Comparison of ENCODE assay signal across 18 mouse cellular contexts in genomic region chr5:100566798-100567197, GRCm38 (mm10). TPM values are rescaled to one million over a fixed set of nuclear protein-coding genes. Genes with fewer than 3 reads are reported as not detected.
DNase-seq lines count a peak whose midpoint lies in the region; ATAC-seq and TF ChIP-seq lines count a peak whose summit lies in the region.
"Had no signal": no experiment of that assay in that cellular context is flagged by ENCODE, and none has a peak within 500 bp of the region (broad histone marks: within the 10 kb centered on the region; RNA-seq: fewer than 3 reads in every experiment).

No protein-coding gene starts in this region.

- peaks cover 24% of the 10 kb centered on the region for H3K4me1 ChIP-seq in lung, embryonic 15.5 days
- H3K4me1 ChIP-seq in kidney, adult 2 months (ENCODE audit: control insufficient read depth, insufficient read depth, low read length): peaks cover 6% of the 10 kb centered on the region; the same call in 1 of the 2 replicates
- peaks cover 27% of the 10 kb centered on the region for H3K4me1 ChIP-seq in liver, embryonic 15.5 days (replicated peaks)
- peaks cover 27% of the 10 kb centered on the region for H3K4me1 ChIP-seq in stomach, embryonic 16.5 days (ENCODE audit: control insufficient read depth, insufficient read depth, low read length)
- H3K4me1 ChIP-seq in limb, embryonic 10.5 days: peaks cover 4% of the 10 kb centered on the region; the same call in 1 of the 2 replicates
- H3K4me1 ChIP-seq: embryonic facial prominence, embryonic 13.5 days; forebrain, embryonic 13.5 days; midbrain, embryonic 12.5 days had no signal

- H3K4me3 ChIP-seq in lung, embryonic 15.5 days: no peak overlapping the region
- no peak overlapping the region for H3K4me3 ChIP-seq in kidney, adult 2 months (ENCODE audit: insufficient read depth, low read depth, low read length)
- H3K4me3 ChIP-seq in liver, embryonic 15.5 days (replicated peaks): 0 out of 2 replicates have a peak overlapping the region, but pooled peaks have one; percentile 1
- no peak overlapping the region for H3K4me3 ChIP-seq in stomach, embryonic 16.5 days (replicated peaks; ENCODE audit: low read length)
- H3K4me3 ChIP-seq in limb, embryonic 10.5 days: no peak overlapping the region
- H3K4me3 ChIP-seq: embryonic facial prominence, embryonic 13.5 days; forebrain, embryonic 13.5 days; left cerebral cortex, adult 2 months; limb, embryonic 15.5 days; midbrain, embryonic 12.5 days had no signal

- TF ChIP-seq POLR2A in kidney, adult 2 months (IDR thresholded peaks at IDR 0.05; ENCODE audit: low read depth, low read length): no peak

- peak overlapping the region; percentile 33; the same call in 1 of the 2 replicates for H3K4me2 ChIP-seq in lung, embryonic 15.5 days
- peak overlapping the region; percentile 29 for H3K4me2 ChIP-seq in liver, embryonic 15.5 days
- peak overlapping the region; percentile 29; the same call in 1 of the 2 replicates for H3K4me2 ChIP-seq in stomach, embryonic 16.5 days (ENCODE audit: low read depth, low read length)
- H3K4me2 ChIP-seq: embryonic facial prominence, embryonic 13.5 days; forebrain, embryonic 13.5 days; limb, embryonic 15.5 days; midbrain, embryonic 12.5 days had no signal

- no peaks in the 10 kb centered on the region for H3K9me3 ChIP-seq in lung, embryonic 15.5 days
- H3K9me3 ChIP-seq in liver, embryonic 15.5 days (replicated peaks): no peaks in the 10 kb centered on the region
- no peaks in the 10 kb centered on the region for H3K9me3 ChIP-seq in stomach, embryonic 16.5 days (replicated peaks; ENCODE audit: control insufficient read depth, low read length)
- no peaks in the 10 kb centered on the region for H3K9me3 ChIP-seq in limb, embryonic 10.5 days (replicated peaks)
- H3K9me3 ChIP-seq: embryonic facial prominence, embryonic 13.5 days; forebrain, embryonic 13.5 days; limb, embryonic 15.5 days; midbrain, embryonic 12.5 days had no signal

- H3K27ac ChIP-seq in lung, embryonic 15.5 days: 0 out of 2 replicates have a peak overlapping the region, but pooled peaks have one; percentile 36
- H3K27ac ChIP-seq in kidney, adult 2 months (ENCODE audit: insufficient read depth, low read depth, low read length): peak overlapping the region; percentile 82
- peak overlapping the region; percentile 16 for H3K27ac ChIP-seq in liver, embryonic 15.5 days (replicated peaks)
- peak overlapping the region; percentile 53 for H3K27ac ChIP-seq in stomach, embryonic 16.5 days (ENCODE audit: low read length)
- H3K27ac ChIP-seq in limb, embryonic 10.5 days: no peak overlapping the region
- H3K27ac ChIP-seq: embryonic facial prominence, embryonic 13.5 days; forebrain, embryonic 13.5 days; left cerebral cortex, adult 2 months; limb, embryonic 15.5 days; midbrain, embryonic 12.5 days had no signal

- H3K36me3 ChIP-seq in lung, embryonic 15.5 days: no peaks in the 10 kb centered on the region
- H3K36me3 ChIP-seq in kidney, adult 2 months (ENCODE audit: control insufficient read depth, insufficient read depth, low read length): no peaks in the 10 kb centered on the region
- no peaks in the 10 kb centered on the region for H3K36me3 ChIP-seq in liver, embryonic 15.5 days (replicated peaks)
- no peaks in the 10 kb centered on the region for H3K36me3 ChIP-seq in stomach, embryonic 16.5 days (ENCODE audit: control insufficient read depth, insufficient read depth, low read length)
- no peaks in the 10 kb centered on the region for H3K36me3 ChIP-seq in limb, embryonic 10.5 days
- H3K36me3 ChIP-seq: embryonic facial prominence, embryonic 13.5 days; limb, embryonic 15.5 days; midbrain, embryonic 12.5 days had no signal

- no peak for ATAC-seq in lung, embryonic 15.5 days (ENCODE audit: borderline replicate concordance, extremely low read depth, low FRiP score, low TSS enrichment)
- peak; percentile 20; the same call in 1 of the 2 replicates for ATAC-seq in liver, embryonic 15.5 days (ENCODE audit: insufficient read depth)
- ATAC-seq in stomach, embryonic 16.5 days (ENCODE audit: insufficient read depth, low FRiP score): no peak
- no peak for ATAC-seq in erythroid progenitor cell, adult 5-6 weeks (replicated peaks; ENCODE audit: low FRiP score, poor library complexity, severe bottlenecking)
- ATAC-seq: forebrain, embryonic 13.5 days; hindbrain, embryonic 16.5 days had no signal

- H3K9ac ChIP-seq in lung, embryonic 15.5 days: no peak overlapping the region
- no peak overlapping the region for H3K9ac ChIP-seq in liver, embryonic 15.5 days
- H3K9ac ChIP-seq in stomach, embryonic 16.5 days (ENCODE audit: low read length): no peak overlapping the region
- H3K9ac ChIP-seq: embryonic facial prominence, embryonic 13.5 days; forebrain, embryonic 13.5 days; limb, embryonic 15.5 days; midbrain, embryonic 12.5 days had no signal

- WGBS in lung, embryonic 15.5 days: 60% methylated on average over 2 of the region's 2 CpGs
- 34% methylated on average over 2 of the region's 2 CpGs for WGBS in kidney, adult 2 months
- whole genome bisulfite sequencing in liver, embryonic 15.5 days (ENCODE audit: insufficient replicate concordance): 40% methylated on average over 2 of the region's 2 CpGs
- 61% methylated on average over 2 of the region's 2 CpGs for WGBS in stomach, embryonic 16.5 days
- WGBS in limb, embryonic 10.5 days: 81% methylated on average over 2 of the region's 2 CpGs

- no peak for DNase-seq in lung, postnatal 36 days
- DNase-seq in kidney, adult 2 months: peak; percentile 61
- DNase-seq in layer of hippocampus, postnatal 36 days: no peak
- DNase-seq in limb, embryonic 10.5 days (ENCODE audit: low spot score): no peak
- DNase-seq: adrenal gland, postnatal 36 days; B cell, adult 2 months; thymus, adult 18-20 months had no signal

- no peaks in the 10 kb centered on the region for H3K27me3 ChIP-seq in lung, embryonic 15.5 days
- H3K27me3 ChIP-seq in kidney, adult 2 months (replicated peaks; ENCODE audit: control insufficient read depth, insufficient read depth, low read length): no peaks in the 10 kb centered on the region
- H3K27me3 ChIP-seq in liver, embryonic 15.5 days: peaks cover 21% of the 10 kb centered on the region
- no peaks in the 10 kb centered on the region for H3K27me3 ChIP-seq in stomach, embryonic 16.5 days (ENCODE audit: control insufficient read depth, insufficient read depth, low read length)
- no peaks in the 10 kb centered on the region for H3K27me3 ChIP-seq in limb, embryonic 10.5 days (ENCODE audit: low read depth, poor library complexity, severe bottlenecking)
- H3K27me3 ChIP-seq: embryonic facial prominence, embryonic 13.5 days; forebrain, embryonic 13.5 days; limb, embryonic 15.5 days; midbrain, embryonic 12.5 days had no signal

- no peak for TF ChIP-seq CTCF in kidney, adult 2 months (conservative IDR thresholded peaks at IDR 0.05; ENCODE audit: insufficient read depth, insufficient read length, low read depth, low read length)

RNA-seq across cellular contexts. Expression of gene Plac8, which starts 5.2 kb away (rescaled TPM):
- 12.7 and 20.7 TPM in 2 replicates for polyA plus RNA-seq in lung, embryonic 15.5 days (2015; fragmentation: Nextera tagmentation; extraction: Ambion mirVana)
- 44.5 and 60.0 TPM in 2 replicates for polyA plus RNA-seq in kidney, adult 2 months (2012; rRNA removed)
- 61.5 and 83.9 TPM in 2 replicates for polyA plus RNA-seq in liver, embryonic 15.5 days (2015; fragmentation: Nextera tagmentation; extraction: Ambion mirVana)
- 226 and 255 TPM in 2 replicates for polyA plus RNA-seq in stomach, embryonic 16.5 days (2015; fragmentation: Nextera tagmentation; extraction: Ambion mirVana)
- total RNA-seq in layer of hippocampus, postnatal 36 days (2021): not detected
- 276 and 360 TPM in 2 replicates for total RNA-seq in erythroid progenitor cell, adult 5-6 weeks (2015; ENCODE audit: low replicate concordance)
- 160 and 183 TPM in 2 replicates for total RNA-seq in erythroid progenitor cell, adult 5-6 weeks (2017; ENCODE audit: low replicate concordance)
- 2.2 and 2.7 TPM in 2 replicates for polyA plus RNA-seq in limb, embryonic 10.5 days (2016; fragmentation: Nextera tagmentation; extraction: Ambion mirVana)
- total RNA-seq: layer of hippocampus, adult 18-20 months; left cerebral cortex, adult 2 months had no signal

RNA-seq across cellular contexts. Expression of gene Cops4, which starts 48.7 kb away (rescaled TPM):
- 187 and 190 TPM in 2 replicates for polyA plus RNA-seq in lung, embryonic 15.5 days (2015; fragmentation: Nextera tagmentation; extraction: Ambion mirVana)
- 25.4 and 29.8 TPM in 2 replicates for polyA plus RNA-seq in kidney, adult 2 months (2012; rRNA removed)
- 65.8 and 67.6 TPM in 2 replicates for polyA plus RNA-seq in liver, embryonic 15.5 days (2015; fragmentation: Nextera tagmentation; extraction: Ambion mirVana)
- polyA plus RNA-seq in stomach, embryonic 16.5 days (2015; fragmentation: Nextera tagmentation; extraction: Ambion mirVana): 163 and 168 TPM in 2 replicates
- 10 to 100 TPM; 82.2 to 85.0 TPM for total RNA-seq in layer of hippocampus, postnatal 36 days (2021)
- 17.2 and 29.6 TPM in 2 replicates for total RNA-seq in erythroid progenitor cell, adult 5-6 weeks (2015; ENCODE audit: low replicate concordance)
- 28.4 and 53.8 TPM in 2 replicates for total RNA-seq in erythroid progenitor cell, adult 5-6 weeks (2017; ENCODE audit: low replicate concordance)
- polyA plus RNA-seq in limb, embryonic 10.5 days (2016; fragmentation: Nextera tagmentation; extraction: Ambion mirVana): 252 and 254 TPM in 2 replicates
